Mouse (Mus musculus) midbrain, postnatal 0 days (tissue): ENCODE results near the gene Map4k4. TPM values are rescaled to one million over a fixed set of nuclear protein-coding genes. Genes with fewer than 3 reads are reported as not detected.

Experiments used
- ATAC-seq: fragments of 200-750 bp; cut with Nextera tagmentation; 2 replicates; pipeline ENCODE4 v1.8.0; 2017; ENCODE audit warnings: moderate number of reproducible peaks, mild to moderate bottlenecking, moderate TSS enrichment, moderate library complexity; ENCODE audit not compliant: low FRiP score
- DNase-seq: peaks from one replicate; pipeline ENCODE4 v3.0.0-alpha.2; 2015; ENCODE audit warnings: low spot score
- H3K27ac ChIP-seq: fragments of 300-500 bp; sonication (generic); 2 replicates; pipeline ENCODE4 v1.5.1; 2014; ENCODE audit warnings: low read depth, mild to moderate bottlenecking, low read length, mixed read lengths
- H3K27me3 ChIP-seq: fragments of 300-500 bp; sonication (generic); 2 replicates; pipeline ENCODE4 v1.6.1; 2014; ENCODE audit warnings: low read length, control low read depth, mixed read lengths; ENCODE audit not compliant: insufficient read depth
- H3K36me3 ChIP-seq: fragments of 300-500 bp; sonication (generic); 2 replicates; pipeline ENCODE4 v1.6.1; 2014; ENCODE audit warnings: low read length, control low read depth, mixed read lengths; ENCODE audit not compliant: insufficient read depth
- H3K4me1 ChIP-seq: fragments of 300-500 bp; sonication (generic); 2 replicates; pipeline ENCODE4 v1.6.1; 2014; ENCODE audit warnings: mild to moderate bottlenecking, control low read depth, antibody characterized with exemption, low read length, mixed read lengths; ENCODE audit not compliant: insufficient read depth
- H3K4me2 ChIP-seq: fragments of 300-500 bp; sonication (generic); 2 replicates; pipeline ENCODE4 v1.6.1; 2014; ENCODE audit warnings: low read depth, mild to moderate bottlenecking, low read length, mixed read lengths; ENCODE audit not compliant: poor library complexity, severe bottlenecking
- H3K4me3 ChIP-seq: fragments of 300-500 bp; sonication (generic); 2 replicates; pipeline ENCODE4 v1.5.1; 2014; ENCODE audit warnings: low read depth, mild to moderate bottlenecking, low read length, moderate library complexity
- H3K9ac ChIP-seq: fragments of 300-500 bp; sonication (generic); replicated peaks from 2 replicates; pipeline ENCODE4 v1.6.1; 2014; ENCODE audit warnings: mild to moderate bottlenecking, low read length, moderate library complexity, mixed read lengths; ENCODE audit not compliant: poor library complexity, severe bottlenecking
- H3K9me3 ChIP-seq: fragments of 300-500 bp; sonication (generic); 2 replicates; pipeline ENCODE4 v1.6.1; 2016; ENCODE audit warnings: low read length, control low read depth
- CTCF ChIP-seq: IDR thresholded peaks from 2 replicates; pipeline ENCODE4 v1.5.1; 2016; ENCODE audit warnings: antibody characterized with exemption, mild to moderate bottlenecking
- WGBS: fragments of 180-500 bp; shearing (Covaris S2); extraction: QIAGEN DNeasy Blood & Tissue Kit; methylation state at CpG from one replicate; pipeline ENCODE4 v1.1.7; 2014; 5-methylcytosine and 5-hydroxymethylcytosine counted together
- polyA plus RNA-seq: library from polyadenylated mRNA; unstranded; fragments of >200 nt; fragmentation: Nextera tagmentation; extraction: Ambion mirVana; gene quantifications from 2 replicates; pipeline ENCODE4 v1.2.1, GENCODE M21; 2015
- total RNA-seq: library from RNA; depleted of rRNA; stranded (reverse); fragments of >200 nt; gene quantifications from 2 replicates; pipeline ENCODE4 v1.2.3, GENCODE M21; 2014

The Map4k4 gene
- total and polyA plus RNA-seq, 2 experiments from 2014 or later = 30.6 to 185 TPM

DNA sequence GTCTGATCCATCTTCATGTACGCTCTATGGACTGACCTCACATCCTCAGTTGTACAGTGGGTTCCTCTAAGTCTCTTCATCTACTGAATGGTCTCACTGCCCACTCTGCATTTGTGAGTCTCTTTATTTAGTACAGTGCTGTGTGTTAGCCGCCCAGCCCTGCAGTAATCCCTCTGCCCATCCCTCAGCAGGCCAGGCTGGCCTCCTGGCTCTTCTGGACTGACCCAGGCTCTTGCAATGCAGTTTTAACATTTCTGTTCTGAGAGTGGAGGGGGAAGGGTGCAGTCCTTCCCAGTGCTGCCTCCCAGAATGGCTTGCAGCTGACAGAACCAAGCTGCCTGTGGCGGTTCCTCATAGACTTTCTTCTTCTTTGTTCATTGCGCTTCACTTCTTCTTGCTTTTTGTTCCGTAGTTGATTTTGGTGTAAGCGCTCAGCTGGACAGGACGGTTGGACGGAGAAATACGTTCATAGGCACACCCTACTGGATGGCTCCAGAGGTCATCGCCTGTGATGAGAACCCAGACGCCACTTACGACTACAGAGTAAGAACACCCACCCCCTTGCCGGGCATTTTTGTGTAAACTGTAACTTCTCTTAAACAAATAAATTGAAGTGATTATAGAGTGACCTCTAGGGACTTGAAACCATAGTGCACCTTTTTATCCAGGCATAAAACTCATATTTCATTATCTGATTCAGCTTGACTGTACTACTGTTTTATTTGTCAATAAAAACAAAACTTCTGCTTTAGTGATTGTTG is 82.2 kb downstream of the Map4k4 start:
- Histone ChIP-seq H3K4me1 (no peaks in the 10 kb centered on the region; the same call in 1 of the 2 replicates), H3K9ac (no peak overlapping the region), H3K27me3 (no peaks in the 10 kb centered on the region), H3K36me3 (peaks cover 39% of the 10 kb centered on the region), H3K4me2 (no peak overlapping the region), H3K9me3 (no peaks in the 10 kb centered on the region), H3K4me3 (no peak overlapping the region), H3K27ac (no peak overlapping the region)
- ATAC-seq (no peak; the same call in 1 of the 2 replicates), DNase-seq (peak; percentile 51)
- whole genome bisulfite sequencing = 62% methylated on average over 13 of the region's 13 CpGs
- peak; percentile 58 for TF ChIP-seq CTCF

DNA sequence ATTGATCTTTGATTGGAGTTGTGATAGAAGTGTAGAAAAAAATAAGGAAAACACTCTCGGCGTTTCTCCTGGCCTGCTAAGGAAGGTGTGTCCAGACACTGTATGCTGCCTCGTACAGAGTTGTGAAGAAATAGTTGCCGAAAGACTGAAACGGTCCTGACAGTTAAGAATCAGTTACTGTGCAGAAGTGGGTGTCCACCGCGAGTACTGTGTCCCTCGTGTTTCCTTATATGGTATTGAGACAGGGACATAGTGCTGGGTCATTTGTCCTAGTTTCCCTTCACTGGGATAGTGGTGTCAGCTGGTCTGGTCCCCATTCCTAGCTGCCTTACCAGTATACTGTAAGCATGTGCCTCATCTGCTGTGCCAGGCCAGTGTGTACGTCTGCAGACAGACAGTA is 83.6 kb downstream of the Map4k4 start:
- H3K27me3 ChIP-seq = no peaks in the 10 kb centered on the region
- WGBS = 88% methylated on average over 9 of the region's 9 CpGs
- no peak overlapping the region for H3K4me2 ChIP-seq
- H3K4me1 ChIP-seq = no peaks in the 10 kb centered on the region
- H3K4me3 ChIP-seq = no peak overlapping the region
- H3K9ac ChIP-seq = no peak overlapping the region
- H3K9me3 ChIP-seq = no peaks in the 10 kb centered on the region
- TF ChIP-seq CTCF = no peak
- H3K36me3 ChIP-seq = peaks cover 39% of the 10 kb centered on the region
- ATAC-seq (no peak; the same call in 1 of the 2 replicates), DNase-seq (no peak)
- H3K27ac ChIP-seq = no peak overlapping the region

DNA sequence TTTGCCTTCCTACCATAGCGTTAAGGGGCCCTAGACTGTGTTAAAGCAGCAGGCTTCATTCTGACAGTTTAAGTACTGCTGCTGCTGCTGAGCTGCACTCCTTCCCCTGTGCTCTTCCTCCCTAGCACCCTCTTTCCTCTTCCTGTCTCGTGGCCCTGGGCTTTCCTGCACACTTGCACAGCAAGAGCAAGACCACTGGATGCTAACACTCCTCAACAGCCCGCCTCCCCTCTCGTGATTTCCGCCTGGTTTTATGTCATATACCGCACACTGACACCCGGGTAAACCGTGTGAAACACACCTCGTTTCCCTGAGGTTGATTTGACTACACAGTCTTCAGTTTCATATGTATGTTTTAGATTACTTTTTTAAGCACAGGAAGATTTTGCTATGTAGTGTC is 86.1 kb downstream of the Map4k4 start:
- TF ChIP-seq CTCF = no peak
- Histone ChIP-seq H3K27ac (no peak overlapping the region), H3K4me3 (no peak overlapping the region), H3K4me1 (no peaks in the 10 kb centered on the region), H3K36me3 (peaks cover 54% of the 10 kb centered on the region), H3K9me3 (no peaks in the 10 kb centered on the region), H3K4me2 (no peak overlapping the region), H3K9ac (no peak overlapping the region), H3K27me3 (no peaks in the 10 kb centered on the region)
- ATAC-seq (no peak), DNase-seq (no peak)
- 92% methylated on average over 9 of the region's 9 CpGs for WGBS

DNA sequence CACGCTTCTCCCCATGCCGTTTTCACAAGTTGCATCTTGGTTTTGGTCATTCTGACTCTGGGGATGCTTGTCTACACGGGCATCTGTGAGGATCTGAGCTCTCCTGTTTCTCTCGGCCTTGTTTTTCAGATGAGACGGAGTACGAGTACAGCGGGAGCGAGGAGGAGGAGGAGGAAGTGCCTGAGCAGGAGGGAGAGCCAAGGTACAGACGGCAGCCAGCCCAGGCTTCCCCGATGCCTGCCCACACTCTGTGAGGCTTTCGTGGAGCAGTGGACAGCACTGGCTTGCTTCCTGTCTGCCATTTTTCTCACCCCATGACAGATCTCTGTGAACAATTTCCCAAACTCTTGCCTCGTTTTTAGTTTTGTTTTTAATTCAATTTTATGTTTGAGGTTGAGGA is 88.1 kb downstream of the Map4k4 start:
- no peak for TF ChIP-seq CTCF
- no peak for ATAC-seq
- 86% methylated on average over 12 of the region's 12 CpGs for WGBS
- Histone ChIP-seq H3K9ac (no peak overlapping the region), H3K4me2 (no peak overlapping the region), H3K27ac (no peak overlapping the region), H3K36me3 (peaks cover 51% of the 10 kb centered on the region), H3K27me3 (no peaks in the 10 kb centered on the region), H3K4me1 (no peaks in the 10 kb centered on the region), H3K9me3 (no peaks in the 10 kb centered on the region), H3K4me3 (no peak overlapping the region)
- no peak for DNase-seq

DNA sequence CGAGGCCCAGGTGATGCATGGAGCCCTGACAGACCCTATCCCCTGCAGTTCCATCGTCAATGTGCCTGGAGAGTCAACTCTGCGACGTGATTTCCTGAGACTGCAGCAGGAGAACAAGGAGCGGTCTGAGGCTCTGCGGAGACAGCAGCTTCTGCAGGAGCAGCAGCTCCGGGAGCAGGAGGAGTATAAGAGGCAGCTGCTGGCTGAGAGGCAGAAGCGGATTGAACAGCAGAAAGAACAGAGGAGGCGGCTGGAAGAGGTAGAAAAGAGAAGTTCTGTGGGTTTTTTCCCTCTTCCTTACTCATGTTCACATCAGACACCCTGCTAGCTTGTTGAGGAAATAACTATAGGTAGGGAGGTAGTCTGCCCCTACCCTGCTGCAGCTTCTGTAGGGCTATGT is 89.3 kb downstream of the Map4k4 start:
- Histone ChIP-seq H3K4me2 (no peak overlapping the region), H3K36me3 (peaks cover 48% of the 10 kb centered on the region), H3K27ac (no peak overlapping the region), H3K9ac (no peak overlapping the region), H3K27me3 (no peaks in the 10 kb centered on the region), H3K9me3 (no peaks in the 10 kb centered on the region), H3K4me3 (no peak overlapping the region), H3K4me1 (no peaks in the 10 kb centered on the region)
- no peak for TF ChIP-seq CTCF
- no peak for ATAC-seq
- no peak for DNase-seq
- WGBS = 94% methylated on average over 9 of the region's 9 CpGs

DNA sequence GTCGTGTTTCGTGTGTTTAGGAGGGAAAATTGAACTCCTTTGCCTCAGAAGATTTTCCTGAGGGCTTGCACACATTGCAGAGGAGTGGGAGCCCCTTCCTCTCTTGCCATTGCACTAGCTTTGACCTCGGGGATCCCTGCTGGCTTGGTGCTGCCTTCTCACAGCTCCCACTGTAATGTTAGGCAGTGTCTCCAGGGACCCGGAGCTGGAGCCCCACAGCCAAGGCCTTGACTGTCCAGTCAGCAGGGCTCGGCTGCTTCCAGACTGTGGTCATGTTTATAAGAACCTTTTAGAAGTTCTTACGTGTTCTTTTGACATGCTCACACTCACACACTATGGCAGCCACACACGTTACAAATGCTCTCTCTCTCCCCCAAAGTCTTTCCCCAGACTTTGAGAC is 93.2 kb downstream of the Map4k4 start:
- H3K9me3 ChIP-seq = no peaks in the 10 kb centered on the region
- no peak overlapping the region for H3K4me2 ChIP-seq
- H3K36me3 ChIP-seq = peaks cover 50% of the 10 kb centered on the region
- no peak overlapping the region for H3K4me3 ChIP-seq
- no peak for TF ChIP-seq CTCF
- H3K27ac ChIP-seq = no peak overlapping the region
- no peaks in the 10 kb centered on the region for H3K4me1 ChIP-seq
- H3K9ac ChIP-seq = no peak overlapping the region
- no peaks in the 10 kb centered on the region for H3K27me3 ChIP-seq
- 80% methylated on average over 7 of the region's 7 CpGs for WGBS
- DNase-seq (no peak), ATAC-seq (no peak)
